Mouse (Mus musculus): Measurements from ENCODE around the gene Enkur.

Enkur gene

GRCm38 (mm10) chr2:21214322-21214721, 9.2 kb upstream of the Enkur start:
- no peaks in the 10 kb centered on the region for H3K27me3 ChIP-seq (ENCODE audit: control insufficient read depth, insufficient read depth, low read length, poor library complexity, severe bottlenecking)
- DNase-seq (ENCODE audit: low read depth, low spot score) = no peak
- no peaks in the 10 kb centered on the region for H3K36me3 ChIP-seq (ENCODE audit: control insufficient read depth, insufficient read depth, low read length, poor library complexity, severe bottlenecking)

- DNase-seq (ENCODE audit: low read depth, low spot score) = no peak
Measured at GRCm38 (mm10) chr2:21211361-21211760, 6.2 kb upstream of the Enkur start.

GRCm38 (mm10) chr2:21206278-21206677, 1.1 kb upstream of the Enkur start:
- H3K27me3 ChIP-seq (ENCODE audit: control insufficient read depth, insufficient read depth, low read length, poor library complexity, severe bottlenecking) = no peaks in the 10 kb centered on the region
- DNase-seq (ENCODE audit: low read depth, low spot score) = no peak
- no peaks in the 10 kb centered on the region for H3K36me3 ChIP-seq (ENCODE audit: control insufficient read depth, insufficient read depth, low read length, poor library complexity, severe bottlenecking)

More at GRCm38 (mm10) chr2:21211361-21211760, 6.2 kb upstream of the Enkur start:
- no peaks in the 10 kb centered on the region for H3K27me3 ChIP-seq (ENCODE audit: control insufficient read depth, insufficient read depth, low read length, poor library complexity, severe bottlenecking)
- no peaks in the 10 kb centered on the region for H3K36me3 ChIP-seq (ENCODE audit: control insufficient read depth, insufficient read depth, low read length, poor library complexity, severe bottlenecking)

GRCm38 (mm10) chr2:21205831-21206159, 630 bp upstream of the Enkur start:
- H3K27me3 ChIP-seq (ENCODE audit: control insufficient read depth, insufficient read depth, low read length, poor library complexity, severe bottlenecking) = no peaks in the 10 kb centered on the region
- no peaks in the 10 kb centered on the region for H3K36me3 ChIP-seq (ENCODE audit: control insufficient read depth, insufficient read depth, low read length, poor library complexity, severe bottlenecking)
- DNase-seq (ENCODE audit: low read depth, low spot score) = no peak

GRCm38 (mm10) chr2:21202754-21203153, 2.4 kb downstream of the Enkur start:
- Histone ChIP-seq H3K36me3 (ENCODE audit: control insufficient read depth, insufficient read depth, low read length, poor library complexity, severe bottlenecking) (no peaks in the 10 kb centered on the region), H3K27me3 (ENCODE audit: control insufficient read depth, insufficient read depth, low read length, poor library complexity, severe bottlenecking) (no peaks in the 10 kb centered on the region)
- no peak for DNase-seq (ENCODE audit: low read depth, low spot score)

- Histone ChIP-seq H3K36me3 (ENCODE audit: control insufficient read depth, insufficient read depth, low read length, poor library complexity, severe bottlenecking) (no peaks in the 10 kb centered on the region), H3K27me3 (ENCODE audit: control insufficient read depth, insufficient read depth, low read length, poor library complexity, severe bottlenecking) (no peaks in the 10 kb centered on the region)
- DNase-seq (ENCODE audit: low read depth, low spot score) = no peak
Measured at GRCm38 (mm10) chr2:21199051-21199450, 6.1 kb downstream of the Enkur start.

- no peak for DNase-seq (ENCODE audit: low read depth, low spot score)
- no peaks in the 10 kb centered on the region for H3K27me3 ChIP-seq (ENCODE audit: control insufficient read depth, insufficient read depth, low read length, poor library complexity, severe bottlenecking)
- H3K36me3 ChIP-seq (ENCODE audit: control insufficient read depth, insufficient read depth, low read length, poor library complexity, severe bottlenecking) = no peaks in the 10 kb centered on the region
Measured at GRCm38 (mm10) chr2:21195233-21195632, 9.9 kb downstream of the Enkur start.

GRCm38 (mm10) chr2:21191232-21191631, 13.9 kb downstream of the Enkur start:
- no peak for DNase-seq (ENCODE audit: low read depth, low spot score)
- H3K36me3 ChIP-seq (ENCODE audit: control insufficient read depth, insufficient read depth, low read length, poor library complexity, severe bottlenecking) = no peaks in the 10 kb centered on the region

GRCm38 (mm10) chr2:21188610-21189009, 16.6 kb downstream of the Enkur start:
- DNase-seq (ENCODE audit: low read depth, low spot score) = no peak
- H3K36me3 ChIP-seq (ENCODE audit: control insufficient read depth, insufficient read depth, low read length, poor library complexity, severe bottlenecking) = no peaks in the 10 kb centered on the region
- no peaks in the 10 kb centered on the region for H3K27me3 ChIP-seq (ENCODE audit: control insufficient read depth, insufficient read depth, low read length, poor library complexity, severe bottlenecking)

More at GRCm38 (mm10) chr2:21191232-21191631, 13.9 kb downstream of the Enkur start:
- no peaks in the 10 kb centered on the region for H3K27me3 ChIP-seq (ENCODE audit: control insufficient read depth, insufficient read depth, low read length, poor library complexity, severe bottlenecking)

- H3K36me3 ChIP-seq (ENCODE audit: control insufficient read depth, insufficient read depth, low read length, poor library complexity, severe bottlenecking) = no peaks in the 10 kb centered on the region
- DNase-seq (ENCODE audit: low read depth, low spot score) = peak; percentile 80
- H3K27me3 ChIP-seq (ENCODE audit: control insufficient read depth, insufficient read depth, low read length, poor library complexity, severe bottlenecking) = no peaks in the 10 kb centered on the region
Measured at GRCm38 (mm10) chr2:21187576-21187975, 17.6 kb downstream of the Enkur start.

GRCm38 (mm10) chr2:21182811-21183210, 22.4 kb downstream of the Enkur start:
- no peaks in the 10 kb centered on the region for H3K27me3 ChIP-seq (ENCODE audit: control insufficient read depth, insufficient read depth, low read length, poor library complexity, severe bottlenecking)
- DNase-seq (ENCODE audit: low read depth, low spot score) = no peak
- no peaks in the 10 kb centered on the region for H3K36me3 ChIP-seq (ENCODE audit: control insufficient read depth, insufficient read depth, low read length, poor library complexity, severe bottlenecking)

- no peak for DNase-seq (ENCODE audit: low read depth, low spot score)
- no peaks in the 10 kb centered on the region for H3K27me3 ChIP-seq (ENCODE audit: control insufficient read depth, insufficient read depth, low read length, poor library complexity, severe bottlenecking)
- H3K36me3 ChIP-seq (ENCODE audit: control insufficient read depth, insufficient read depth, low read length, poor library complexity, severe bottlenecking) = no peaks in the 10 kb centered on the region
Measured at GRCm38 (mm10) chr2:21179136-21179535, 26.0 kb downstream of the Enkur start.

GRCm38 (mm10) chr2:21172797-21173196, 32.4 kb downstream of the Enkur start:
- Histone ChIP-seq H3K36me3 (ENCODE audit: control insufficient read depth, insufficient read depth, low read length, poor library complexity, severe bottlenecking) (no peaks in the 10 kb centered on the region), H3K27me3 (ENCODE audit: control insufficient read depth, insufficient read depth, low read length, poor library complexity, severe bottlenecking) (no peaks in the 10 kb centered on the region)
- no peak for DNase-seq (ENCODE audit: low read depth, low spot score)

- H3K36me3 ChIP-seq (ENCODE audit: control insufficient read depth, insufficient read depth, low read length, poor library complexity, severe bottlenecking) = no peaks in the 10 kb centered on the region
- DNase-seq (ENCODE audit: low read depth, low spot score) = no peak
- H3K27me3 ChIP-seq (ENCODE audit: control insufficient read depth, insufficient read depth, low read length, poor library complexity, severe bottlenecking) = no peaks in the 10 kb centered on the region
Measured at GRCm38 (mm10) chr2:21167916-21168315, 37.2 kb downstream of the Enkur start.

- H3K36me3 ChIP-seq (ENCODE audit: control insufficient read depth, insufficient read depth, low read length, poor library complexity, severe bottlenecking) = no peaks in the 10 kb centered on the region
- no peaks in the 10 kb centered on the region for H3K27me3 ChIP-seq (ENCODE audit: control insufficient read depth, insufficient read depth, low read length, poor library complexity, severe bottlenecking)
- no peak for DNase-seq (ENCODE audit: low read depth, low spot score)
Measured at GRCm38 (mm10) chr2:21164296-21164695, 40.9 kb downstream of the Enkur start.

- H3K27me3 ChIP-seq (ENCODE audit: control insufficient read depth, insufficient read depth, low read length, poor library complexity, severe bottlenecking) = no peaks in the 10 kb centered on the region
- H3K36me3 ChIP-seq (ENCODE audit: control insufficient read depth, insufficient read depth, low read length, poor library complexity, severe bottlenecking) = no peaks in the 10 kb centered on the region
- no peak for DNase-seq (ENCODE audit: low read depth, low spot score)
Measured at GRCm38 (mm10) chr2:21153469-21153868, 51.7 kb downstream of the Enkur start.
